Mouse (Mus musculus) heart, postnatal 4 days (tissue): ENCODE results near the gene Rad50. TPM values are rescaled to one million over a fixed set of nuclear protein-coding genes. Genes with fewer than 3 reads are reported as not detected.

Source experiments
- DNase-seq: peaks from one replicate; pipeline ENCODE4 v3.0.0; 2021
- total RNA-seq, 2 experiments: library from RNA; stranded (reverse); gene quantifications; 2 replicates each; pipeline ENCODE4 v1.2.3; 2021

Gene Rad50
- total RNA-seq = 10 to 100 TPM; 13.0 to 13.5 TPM

DNA sequence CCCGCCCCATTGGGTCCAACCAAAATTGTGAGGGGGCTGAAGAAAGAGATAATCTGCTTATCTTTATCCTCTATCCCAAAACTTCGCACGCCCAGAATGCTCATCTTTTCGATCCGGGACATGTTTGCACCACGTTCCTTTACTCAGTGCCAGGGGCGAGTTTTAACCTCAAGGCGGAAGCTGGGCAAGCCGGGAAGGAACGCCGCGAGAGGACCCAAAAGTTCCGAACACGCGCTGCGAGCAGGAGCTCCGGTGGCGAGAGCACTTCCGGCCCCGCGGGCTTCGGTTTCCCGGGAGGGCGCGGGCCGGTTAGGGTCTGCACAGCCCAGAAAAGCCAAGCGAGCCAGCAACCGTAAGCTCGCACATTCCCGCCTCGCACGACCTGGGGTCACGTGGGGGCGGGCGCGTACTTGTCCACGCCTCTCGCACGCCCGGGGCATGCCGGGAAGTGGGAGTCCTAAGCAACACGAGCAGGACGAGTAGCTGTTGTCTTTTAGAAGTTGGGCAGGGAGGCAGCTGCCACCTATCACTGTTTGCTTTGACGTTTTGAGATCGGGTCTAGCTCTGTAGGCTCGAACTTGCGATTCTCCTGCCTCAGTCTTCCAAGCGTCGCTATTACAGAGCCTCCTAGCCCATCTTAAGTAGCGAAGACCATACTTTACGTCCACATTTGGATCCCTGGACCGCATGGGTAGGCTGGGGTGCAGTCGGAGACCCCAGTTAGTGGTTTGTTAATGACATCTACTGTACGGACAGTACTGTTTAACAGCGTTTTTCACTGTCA, at the start of gene Rad50:
Gene Rad50, minus strand, starts transcription at position 386 of the 784 bp plus-strand sequence.
- DNase-seq = peak; percentile 90

DNA sequence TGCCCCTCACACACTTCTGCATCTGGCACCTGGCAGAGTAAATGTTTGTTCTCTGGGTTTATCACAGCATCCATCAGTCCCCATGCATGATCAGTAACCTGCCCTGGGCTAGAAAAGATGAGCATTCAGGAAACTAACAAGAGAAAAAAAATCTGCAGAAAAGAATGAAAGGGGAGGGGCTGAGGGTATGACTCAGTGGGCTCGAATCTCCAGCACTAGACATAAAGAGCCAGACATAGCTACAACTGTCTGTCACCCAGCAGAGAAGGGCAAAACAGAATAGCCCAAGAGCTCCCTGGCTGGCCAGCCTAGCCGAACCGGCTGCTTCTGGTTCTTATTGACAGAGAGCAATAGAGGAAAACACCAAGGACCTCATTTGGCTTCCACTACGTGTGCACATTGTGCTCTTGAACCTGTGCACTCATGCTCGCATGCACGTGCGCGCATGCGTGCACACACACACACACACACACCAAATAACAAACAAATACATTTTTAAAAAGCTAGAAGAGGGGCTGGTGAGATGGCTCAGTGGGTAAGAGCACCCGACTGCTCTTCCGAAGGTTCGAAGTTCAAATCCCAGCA, 48.0 kb upstream of the Rad50 start:
- no peak for DNase-seq

DNA sequence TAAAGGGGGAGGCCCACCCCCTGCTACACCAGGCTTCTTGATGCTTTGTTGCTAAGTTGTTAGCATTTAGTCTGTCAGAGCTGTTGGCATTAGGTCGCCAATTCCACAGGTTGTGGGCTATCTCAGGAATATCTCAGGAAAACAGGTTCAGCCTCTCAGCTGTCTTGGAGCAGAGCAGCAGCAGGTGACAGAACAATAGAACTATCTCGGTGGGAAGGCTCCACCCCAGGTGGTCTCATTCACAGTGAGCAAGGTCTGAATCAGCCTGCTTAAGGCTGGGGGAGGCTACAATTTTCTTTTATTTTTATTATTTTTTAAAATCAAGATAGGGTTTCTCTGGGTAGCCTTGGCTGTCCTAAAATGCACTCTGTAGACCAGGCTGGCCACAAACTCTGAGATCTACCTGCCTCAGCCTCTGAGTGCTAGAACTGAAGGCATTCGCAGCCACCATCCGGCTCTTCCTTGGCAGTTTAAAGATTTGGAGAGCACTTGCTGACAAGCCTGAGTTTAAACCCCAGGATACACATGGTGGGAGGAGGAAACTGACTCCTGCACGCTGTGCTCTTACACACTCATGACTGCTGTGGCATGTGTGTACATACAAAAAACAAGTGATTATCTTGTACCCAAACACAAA, 42.7 kb upstream of the Rad50 start:
- no peak for DNase-seq

DNA sequence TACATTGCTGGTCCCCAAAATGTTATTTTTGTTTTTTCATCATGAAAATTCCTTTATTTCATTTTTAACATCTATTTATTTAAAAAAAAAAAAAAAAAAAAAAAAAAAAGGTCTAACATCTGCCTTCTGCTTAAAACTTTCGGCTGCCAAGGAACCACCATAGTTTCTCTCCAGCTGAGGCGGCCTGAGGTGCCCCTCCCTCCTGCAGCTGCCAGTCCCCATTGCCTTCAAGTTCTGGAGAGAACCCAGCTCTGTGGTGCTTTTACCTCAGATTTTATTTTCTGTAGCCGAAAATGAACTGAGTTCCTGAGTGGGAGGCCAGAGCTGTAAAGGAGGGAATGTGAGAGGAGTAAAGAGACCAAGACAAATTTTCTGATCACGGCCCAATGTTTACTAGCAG, 42.2 kb upstream of the Rad50 start:
- DNase-seq = no peak

DNA sequence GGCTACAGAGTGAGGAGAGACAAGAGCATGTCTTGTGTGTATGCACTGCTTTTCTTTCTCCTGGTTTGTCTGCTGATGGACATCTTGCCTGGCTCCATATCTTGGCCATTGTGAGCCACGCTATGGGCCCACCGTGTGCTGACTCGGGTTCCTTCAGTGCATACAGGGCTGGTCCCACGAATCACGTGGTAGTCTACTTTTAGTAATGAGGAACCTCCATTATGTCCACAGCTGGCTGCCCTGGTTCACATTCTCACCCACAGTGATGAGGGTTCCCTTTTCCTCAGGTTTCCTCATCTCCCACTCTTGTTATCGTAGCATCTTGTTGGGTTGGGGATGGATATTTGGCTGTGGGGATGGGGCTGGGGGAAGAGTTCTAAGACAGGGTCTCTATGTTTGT, 41.5 kb upstream of the Rad50 start:
- no peak for DNase-seq

DNA sequence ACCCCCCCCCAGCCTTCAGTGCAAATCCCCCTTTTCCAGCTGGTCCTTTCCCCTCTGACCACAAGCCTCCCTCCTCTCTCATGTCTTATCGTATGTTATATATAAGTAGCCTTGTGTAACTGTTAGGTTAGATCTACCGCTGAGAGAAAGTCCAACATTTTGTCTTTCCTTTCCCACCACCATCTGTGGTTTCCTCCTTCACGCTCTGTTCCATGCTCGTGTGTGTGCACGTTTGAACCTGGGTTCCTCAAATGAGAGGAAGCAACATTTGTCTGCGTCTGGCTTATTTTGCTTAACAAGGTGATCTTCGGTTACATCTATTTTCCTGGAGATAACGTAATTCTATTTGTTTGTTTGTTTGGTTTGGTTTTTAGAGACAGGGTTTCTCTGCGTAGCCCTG, 40.9 kb upstream of the Rad50 start:
- no peak for DNase-seq

DNA sequence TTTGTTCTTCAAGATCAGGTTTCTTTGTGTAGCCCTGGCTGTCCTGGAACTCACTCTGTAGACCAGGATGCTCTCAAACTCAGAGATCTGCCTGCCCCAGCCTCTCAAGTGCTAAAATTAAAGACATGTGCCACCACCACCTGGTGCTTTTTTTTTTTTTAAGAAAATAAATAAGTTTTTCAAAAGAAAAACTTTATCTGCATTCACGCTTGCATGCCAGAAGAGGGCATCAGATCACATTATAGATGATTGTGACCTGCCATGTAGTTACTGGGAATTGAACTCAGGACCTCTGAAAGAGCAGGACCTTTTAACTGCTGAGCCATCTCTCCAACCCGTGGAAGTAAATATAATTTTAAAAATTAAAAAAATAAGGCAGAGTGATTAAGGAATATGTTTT, 38.1 kb upstream of the Rad50 start:
- DNase-seq = no peak

DNA sequence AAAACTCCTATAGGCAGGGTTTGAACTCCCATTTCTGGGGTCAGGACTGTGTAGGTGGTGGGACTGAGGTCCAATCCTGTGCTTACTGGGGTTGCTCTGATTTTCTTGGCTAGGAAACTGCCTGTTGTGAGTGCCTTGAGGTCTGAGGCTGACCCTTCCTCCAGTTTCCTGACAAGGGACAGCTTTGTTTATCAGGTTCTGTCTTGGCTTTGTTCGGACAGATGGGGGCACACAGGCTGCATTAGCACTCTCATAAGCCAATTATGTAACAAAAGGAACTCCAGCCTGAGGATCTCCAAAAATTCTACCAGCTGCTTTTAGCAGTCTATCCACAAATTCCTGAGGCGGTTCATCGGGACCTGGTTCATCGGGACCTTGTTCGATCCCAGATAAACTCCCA, 35.2 kb upstream of the Rad50 start:
- DNase-seq = peak; percentile 17

DNA sequence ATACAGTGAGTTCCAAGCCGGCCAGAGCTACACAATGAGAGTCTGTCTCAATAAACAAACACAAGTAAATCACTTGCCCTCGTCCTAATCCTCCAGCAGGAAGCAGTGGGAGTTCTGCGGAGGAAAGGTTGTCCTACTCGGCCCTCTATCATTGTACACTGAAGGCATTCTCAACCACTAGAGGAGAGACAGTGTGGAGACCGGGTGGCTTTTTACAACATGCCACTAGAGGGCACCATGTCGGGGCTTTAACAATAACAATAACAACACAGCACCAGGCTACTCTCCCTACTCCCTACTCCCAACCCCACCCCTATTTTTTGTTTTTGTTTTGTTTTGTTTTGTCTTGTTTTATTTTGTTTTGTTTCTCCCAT, 30.4 kb upstream of the Rad50 start:
- DNase-seq = peak; percentile 71

DNA sequence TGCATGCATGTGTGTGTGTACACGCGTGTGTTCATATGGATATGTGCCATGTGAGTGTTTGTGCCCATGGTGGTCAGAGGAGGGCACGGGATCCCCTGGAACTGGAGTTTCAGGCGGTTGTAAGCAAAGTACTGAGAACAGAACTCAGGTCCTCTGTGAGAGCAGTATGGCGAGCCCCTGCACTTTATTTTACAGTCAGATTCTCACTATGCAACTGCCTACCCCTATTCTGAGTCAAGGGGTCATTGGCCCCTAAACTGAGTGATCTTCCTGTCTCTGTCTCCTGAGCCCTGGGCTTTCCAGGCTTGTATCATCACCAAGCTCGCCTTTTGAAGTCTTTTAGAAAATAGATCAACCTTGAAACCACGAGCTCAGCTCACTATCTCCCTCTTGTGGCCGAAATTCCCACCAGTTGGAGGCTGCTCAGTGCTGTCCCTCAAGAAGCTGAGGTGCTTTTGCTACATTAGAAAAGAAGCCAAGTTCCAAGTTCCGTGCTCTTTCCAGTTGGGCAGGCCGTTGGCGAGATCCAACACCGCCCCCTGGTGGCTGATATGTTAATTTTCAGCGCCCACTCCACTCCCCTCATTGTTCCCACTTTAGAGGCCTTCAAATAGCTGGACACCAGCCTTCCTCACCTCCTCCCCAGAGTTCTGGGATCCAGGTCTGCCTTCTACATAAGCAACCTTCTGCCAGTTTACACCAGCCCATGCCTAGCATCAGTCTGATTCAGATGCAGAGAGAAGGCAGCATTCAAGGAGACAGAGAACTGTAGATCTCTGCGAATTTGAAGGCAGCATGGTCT, 29.9 kb upstream of the Rad50 start:
- DNase-seq = peak; percentile 86

DNA sequence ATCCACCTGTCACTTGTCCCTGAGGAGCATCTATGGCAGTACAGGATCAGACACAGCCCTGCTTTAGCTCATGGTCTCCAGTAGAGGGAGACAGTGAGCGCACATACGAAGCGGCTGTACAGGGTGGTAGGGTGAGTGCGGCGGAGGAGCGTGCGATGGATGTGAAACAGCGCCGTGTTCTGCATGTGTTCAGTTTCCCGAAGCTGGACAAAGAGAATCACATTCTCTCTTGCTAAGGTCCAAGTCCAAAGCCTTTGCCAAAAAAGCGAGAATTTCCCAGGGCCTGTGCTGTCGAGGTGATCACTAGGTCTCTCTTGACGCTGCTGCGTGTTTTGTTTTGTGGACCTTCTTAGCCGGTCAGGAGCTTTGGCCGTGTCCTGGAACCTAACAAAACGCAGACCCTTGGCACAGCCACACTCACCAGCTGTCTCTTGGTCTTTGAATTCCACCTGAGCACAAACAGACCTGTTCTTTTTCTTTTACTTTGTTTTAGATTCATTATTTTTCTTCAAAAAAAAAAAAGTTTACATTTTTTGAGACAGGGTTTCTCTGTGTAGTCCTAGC, 28.6 kb upstream of the Rad50 start:
- peak; percentile 71 for DNase-seq

DNA sequence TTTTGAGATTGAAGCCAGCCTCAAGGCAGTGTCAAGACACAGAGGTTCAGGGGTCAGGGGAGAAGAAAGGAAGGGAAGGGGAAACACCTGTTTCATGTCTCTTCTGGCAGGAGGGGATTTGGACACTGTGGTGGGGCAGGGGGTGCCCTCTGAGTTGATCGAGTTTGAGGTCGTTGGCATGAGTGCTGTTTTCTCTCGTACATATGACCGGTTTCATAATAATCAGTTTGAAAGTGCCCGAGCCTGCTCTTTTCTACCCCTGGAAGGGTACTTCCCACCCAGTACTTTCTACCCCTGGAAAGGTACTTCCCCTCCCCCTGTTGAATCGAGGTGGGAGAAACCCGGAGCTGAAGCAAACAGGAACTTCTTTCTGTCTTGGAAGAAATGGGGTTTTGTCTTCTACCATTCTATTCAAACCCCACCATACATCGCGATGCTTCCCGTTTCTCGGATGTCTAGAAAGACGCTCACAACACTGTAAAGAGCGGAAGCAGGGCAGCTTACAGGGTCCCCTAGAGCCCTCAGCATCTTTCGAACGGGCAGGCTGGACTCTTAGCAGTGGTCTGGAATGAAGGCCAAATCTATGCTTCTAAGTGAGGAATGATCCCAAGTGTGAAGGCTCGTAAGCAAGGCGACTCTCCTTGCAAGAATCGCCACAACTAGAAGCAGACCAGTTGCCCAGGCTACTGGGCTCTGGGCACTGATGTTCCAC, 28.0 kb upstream of the Rad50 start:
- no peak for DNase-seq

DNA sequence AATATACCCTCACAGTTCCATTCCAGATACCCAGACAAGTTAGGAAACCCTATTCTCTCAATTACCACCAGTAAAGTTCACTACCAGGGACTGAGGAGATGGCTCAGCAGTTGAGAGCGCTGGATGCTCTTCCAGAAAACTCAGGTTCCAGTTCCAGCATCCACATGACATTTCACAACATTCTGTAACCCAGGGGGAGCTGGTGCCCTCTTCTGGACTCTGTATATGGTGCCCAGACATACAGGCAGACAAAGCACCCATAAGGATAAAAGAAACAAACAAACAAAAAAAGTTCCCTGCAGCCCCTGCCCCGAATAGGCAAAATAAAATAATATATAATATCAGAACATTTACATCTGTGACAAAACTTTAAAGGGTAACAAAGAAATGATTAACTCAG, 27.3 kb upstream of the Rad50 start:
- DNase-seq = no peak

DNA sequence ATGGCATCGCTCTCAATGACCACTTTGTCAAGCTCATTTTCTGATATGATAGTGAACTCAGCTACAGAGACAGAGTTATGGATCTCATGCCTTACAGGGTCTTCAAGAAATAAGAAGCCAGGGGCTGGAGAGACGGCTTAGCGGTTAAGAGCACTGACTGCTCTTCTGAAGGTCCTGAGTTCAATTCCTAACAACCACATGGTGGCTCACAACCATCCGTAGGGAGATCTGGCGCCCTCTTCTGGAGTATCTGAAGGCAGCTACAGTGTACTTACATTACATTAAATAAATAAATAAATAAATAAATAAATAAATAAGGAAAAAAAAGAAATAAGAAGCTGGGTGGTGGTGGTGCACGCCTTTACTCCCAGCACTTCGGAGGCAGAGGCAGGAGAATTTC, 26.7 kb upstream of the Rad50 start:
- no peak for DNase-seq

DNA sequence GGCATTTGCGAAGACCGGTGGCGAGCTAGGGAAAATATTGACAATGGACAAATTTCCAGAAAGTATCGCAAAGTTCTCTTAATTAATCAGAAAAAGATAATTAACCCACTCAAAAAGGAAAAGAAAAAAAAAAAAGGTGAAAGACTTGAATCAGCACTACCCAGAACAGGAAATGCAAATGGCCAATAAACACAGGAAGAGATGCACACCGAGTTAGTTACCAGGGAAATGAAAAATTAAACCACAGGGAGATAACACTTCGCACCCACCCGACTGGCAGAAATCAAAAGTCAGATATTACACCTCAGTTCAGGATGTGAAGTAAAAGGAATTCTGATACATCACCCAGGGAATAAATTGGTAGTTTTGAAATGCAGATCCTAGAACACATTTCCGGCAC, 25.1 kb upstream of the Rad50 start:
- DNase-seq = no peak

DNA sequence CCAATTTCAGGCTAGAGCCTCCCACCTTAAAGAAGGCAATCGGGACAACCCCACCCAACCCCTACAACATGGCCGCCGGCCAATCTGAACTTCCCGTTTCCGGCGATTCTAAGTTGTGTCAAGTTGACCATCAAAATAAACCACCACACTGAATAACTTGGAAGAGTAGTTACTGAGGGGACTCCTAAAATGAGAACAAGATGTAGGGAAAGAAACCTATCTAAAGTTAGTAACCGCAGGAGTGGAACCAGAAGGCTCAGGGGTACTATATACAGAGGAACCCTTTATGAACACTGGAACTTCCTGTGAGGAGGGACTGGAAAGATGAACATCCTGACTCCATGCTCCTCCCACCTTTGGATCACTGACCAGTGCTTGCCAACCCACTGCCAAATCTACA, 24.3 kb upstream of the Rad50 start:
- no peak for DNase-seq

DNA sequence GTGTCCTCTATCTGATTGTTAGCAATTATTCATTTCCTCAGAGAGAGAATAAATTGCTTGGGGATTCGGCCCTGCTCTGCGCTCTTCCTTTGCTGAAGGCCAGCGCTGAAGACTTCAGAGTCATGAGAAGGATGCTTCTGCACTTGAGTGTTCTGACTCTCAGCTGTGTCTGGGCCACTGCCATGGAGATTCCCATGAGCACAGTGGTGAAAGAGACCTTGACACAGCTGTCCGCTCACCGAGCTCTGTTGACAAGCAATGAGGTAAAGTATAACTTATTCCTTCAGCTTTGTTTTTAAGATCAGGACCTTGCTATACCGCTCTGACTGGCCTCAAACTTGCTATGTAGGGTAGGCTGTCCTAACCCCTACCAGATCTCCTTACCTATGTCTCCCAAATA, 13.6 kb upstream of the Rad50 start, which contains the start of gene Il5:
Gene Il5, plus strand, starts transcription at position 80 of the 400 bp plus-strand sequence.
- DNase-seq = no peak

DNA sequence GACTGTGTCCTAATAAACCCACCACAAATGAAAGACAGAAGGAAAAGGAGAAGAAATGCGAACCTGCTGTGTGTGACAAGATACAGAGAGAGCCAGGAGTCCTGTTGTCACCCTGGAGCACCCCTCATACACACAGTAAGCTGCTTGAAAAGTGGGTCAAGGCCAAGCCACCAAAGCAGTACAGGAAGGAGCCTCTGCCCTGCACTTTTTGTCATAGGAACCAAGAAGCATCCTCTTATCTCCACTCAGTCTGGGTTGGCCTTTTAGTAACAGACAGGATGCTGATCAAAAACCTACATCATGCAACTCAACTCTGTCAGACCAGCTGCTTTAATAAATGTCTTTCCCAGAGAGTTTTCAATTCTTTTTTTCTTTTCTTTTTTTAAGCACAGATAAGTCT, 12.6 kb upstream of the Rad50 start:
- no peak for DNase-seq

DNA sequence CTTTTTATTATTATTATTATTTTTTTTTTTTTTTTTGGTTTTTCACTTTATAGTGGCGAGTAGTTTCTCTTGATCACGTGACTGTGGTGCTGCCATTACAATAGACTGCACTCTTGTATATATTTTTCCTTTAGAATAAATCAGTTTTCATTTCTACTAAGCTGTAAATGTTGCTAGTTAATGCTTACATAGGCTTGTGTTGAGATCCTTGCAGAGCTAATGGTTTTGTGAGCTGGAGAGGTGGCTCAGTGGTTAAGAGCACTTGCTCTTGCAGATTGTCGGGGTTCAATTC, 545 bp upstream of the Rad50 start:
- DNase-seq = no peak

DNA sequence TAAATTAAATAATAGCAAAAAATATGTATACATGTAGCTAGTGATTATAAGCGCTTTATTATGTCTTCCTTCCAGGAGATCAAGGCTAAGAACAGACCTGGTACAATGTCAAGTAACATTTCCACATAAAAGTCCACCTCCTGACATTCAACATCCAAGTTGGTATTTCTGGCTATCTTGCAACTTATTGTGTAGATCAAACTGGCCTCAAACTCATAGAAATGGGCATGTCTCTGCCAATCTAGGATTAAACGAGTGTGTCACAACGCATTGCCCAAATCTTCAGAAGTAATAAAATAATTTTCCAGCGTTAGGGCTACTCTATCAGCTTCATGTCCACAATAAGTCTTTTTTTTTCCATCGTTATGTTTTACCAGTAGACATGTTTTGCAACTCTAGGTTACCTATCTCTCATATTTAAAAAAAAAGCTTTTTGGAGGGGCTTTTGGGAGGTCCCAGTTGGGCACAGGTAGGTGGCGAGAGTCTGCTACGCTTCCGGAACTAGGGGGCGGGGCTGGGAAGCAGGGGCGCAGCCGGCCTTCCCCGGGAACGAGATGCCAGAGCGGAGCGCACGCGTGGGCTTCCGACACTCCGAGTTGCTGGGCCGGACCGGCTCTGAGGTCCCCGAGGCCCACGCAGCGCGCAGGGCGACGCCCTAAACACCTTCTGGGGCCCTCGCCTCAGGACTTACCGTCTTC, 734 bp downstream of the Rad50 start:
- peak; percentile 45 for DNase-seq

DNA sequence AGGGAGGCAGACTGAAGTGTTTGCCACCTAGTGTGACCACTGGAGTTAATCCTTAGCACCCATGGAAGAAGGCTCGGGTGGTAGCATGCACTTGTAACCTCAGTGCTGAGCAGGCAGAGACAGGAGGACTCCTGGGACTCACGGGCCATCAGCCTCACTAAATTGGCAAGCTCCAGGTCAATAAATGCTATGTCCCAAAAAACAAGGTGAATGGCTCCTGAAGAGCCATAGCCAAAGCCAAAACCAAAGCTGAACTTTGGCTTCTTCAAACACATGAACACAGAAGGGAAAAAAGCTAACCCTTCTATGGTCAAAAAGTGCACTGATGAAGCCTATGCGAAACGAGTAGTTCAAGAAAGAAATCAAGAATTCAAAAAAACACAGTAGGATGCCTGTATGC, 7.8 kb downstream of the Rad50 start:
- no peak for DNase-seq

DNA sequence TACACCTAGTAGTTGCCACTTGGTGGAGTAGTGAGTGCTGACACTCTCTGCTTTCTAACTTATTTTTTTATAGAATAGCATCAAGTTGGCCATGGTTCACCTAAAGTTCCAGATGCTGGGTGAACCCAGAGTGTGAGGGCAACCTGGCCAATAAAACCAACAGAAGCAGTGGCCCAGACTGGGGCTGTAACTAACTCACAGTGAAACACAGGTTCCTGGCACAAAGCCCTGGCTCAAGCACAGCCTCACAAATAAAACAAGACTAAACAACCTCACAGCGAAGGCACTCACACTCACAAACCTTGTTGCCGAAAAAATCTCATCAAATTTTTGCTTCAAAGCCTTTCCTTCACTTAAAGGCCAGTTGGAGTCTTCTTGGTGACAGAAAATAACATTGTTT, 8.6 kb downstream of the Rad50 start:
- DNase-seq = no peak
